8 mouse cellular contexts compared by ENCODE assay signal in genomic region chr6:149119853-149120252, GRCm38 (mm10). TPM values are rescaled to one million over a fixed set of nuclear protein-coding genes. Genes with fewer than 3 reads are reported as not detected.
A peak's percentile ranks its signal among the peaks of the same experiment; 100 is the strongest.
DNase-seq lines count a peak whose midpoint lies in the region; ATAC-seq and TF ChIP-seq lines count a peak whose summit lies in the region.

No protein-coding gene starts in this region.

- H3K4me1 ChIP-seq in neural tube, embryonic 11.5 days (ENCODE audit: control insufficient read depth, insufficient read depth, low read length), result no peaks in the 10 kb centered on the region
- H3K4me1 ChIP-seq in intestine, embryonic 14.5 days (replicated peaks; ENCODE audit: control insufficient read depth, insufficient read depth, low read length), result no peaks in the 10 kb centered on the region; the same call in 1 of the 2 replicates
- no peaks in the 10 kb centered on the region for H3K4me1 ChIP-seq in midbrain, embryonic 15.5 days
- H3K4me1 ChIP-seq in testis, adult 2 months (ENCODE audit: control insufficient read depth, insufficient read depth, low read length), result no peaks in the 10 kb centered on the region

- no peaks in the 10 kb centered on the region for H3K27me3 ChIP-seq in neural tube, embryonic 11.5 days (ENCODE audit: control insufficient read depth, insufficient read depth, low read length)
- H3K27me3 ChIP-seq in intestine, embryonic 14.5 days (replicated peaks; ENCODE audit: control insufficient read depth, insufficient read depth, low read length), result no peaks in the 10 kb centered on the region
- no peaks in the 10 kb centered on the region for H3K27me3 ChIP-seq in midbrain, embryonic 15.5 days (replicated peaks)
- no peaks in the 10 kb centered on the region for H3K27me3 ChIP-seq in testis, adult 2 months (ENCODE audit: control insufficient read depth, insufficient read depth, low read length)

- no peaks in the 10 kb centered on the region for H3K36me3 ChIP-seq in neural tube, embryonic 11.5 days (ENCODE audit: control insufficient read depth, insufficient read depth, low read length)
- H3K36me3 ChIP-seq in intestine, embryonic 14.5 days (ENCODE audit: control insufficient read depth, insufficient read depth, low read length), result no peaks in the 10 kb centered on the region
- H3K36me3 ChIP-seq in midbrain, embryonic 15.5 days (replicated peaks), result no peaks in the 10 kb centered on the region
- H3K36me3 ChIP-seq in testis, adult 2 months (ENCODE audit: control insufficient read depth, insufficient read depth, low read length), result no peaks in the 10 kb centered on the region

- intact Hi-C loops in left cerebral cortex, postnatal 10 days (cut with DNase I), result loop anchor here (2.0 to 5.0 kb wide), 2 partner anchors 105 to 188 kb away; no protein-coding TSS in a partner anchor

- no peak overlapping the region for H3K4me2 ChIP-seq in neural tube, embryonic 11.5 days (ENCODE audit: low read depth)
- no peak overlapping the region for H3K4me2 ChIP-seq in intestine, embryonic 14.5 days (ENCODE audit: low read length)
- H3K4me2 ChIP-seq in midbrain, embryonic 15.5 days, result no peak overlapping the region

- TF ChIP-seq POLR2A in testis, adult 2 months (IDR thresholded peaks at IDR 0.05; ENCODE audit: control insufficient read depth, low read depth, low read length), result no peak

- H3K4me3 ChIP-seq in neural tube, embryonic 11.5 days (ENCODE audit: low read depth, low read length), result no peak overlapping the region
- no peak overlapping the region for H3K4me3 ChIP-seq in intestine, embryonic 14.5 days (ENCODE audit: low read depth, low read length)
- H3K4me3 ChIP-seq in midbrain, embryonic 15.5 days, result no peak overlapping the region
- H3K4me3 ChIP-seq in testis, adult 2 months (ENCODE audit: control insufficient read depth, low read depth, low read length), result no peak overlapping the region

- H3K27ac ChIP-seq in neural tube, embryonic 11.5 days (ENCODE audit: low read depth, low read length), result no peak overlapping the region
- peak overlapping the region; percentile 33; the same call in 1 of the 2 replicates for H3K27ac ChIP-seq in intestine, embryonic 14.5 days (ENCODE audit: low read depth)
- H3K27ac ChIP-seq in midbrain, embryonic 15.5 days, result no peak overlapping the region
- no peak overlapping the region for H3K27ac ChIP-seq in testis, adult 2 months (ENCODE audit: control insufficient read depth, insufficient read depth, low read depth, low read length)

- no peaks in the 10 kb centered on the region for H3K9me3 ChIP-seq in neural tube, embryonic 11.5 days (ENCODE audit: control insufficient read depth, low read length)
- H3K9me3 ChIP-seq in intestine, embryonic 14.5 days (ENCODE audit: control insufficient read depth, low read length), result no peaks in the 10 kb centered on the region
- no peaks in the 10 kb centered on the region for H3K9me3 ChIP-seq in midbrain, embryonic 15.5 days

- no peak overlapping the region for H3K9ac ChIP-seq in neural tube, embryonic 11.5 days (ENCODE audit: low read length)
- no peak overlapping the region for H3K9ac ChIP-seq in intestine, embryonic 14.5 days (ENCODE audit: low read length)
- H3K9ac ChIP-seq in midbrain, embryonic 15.5 days, result no peak overlapping the region

- peak; percentile 26 for DNase-seq in neural tube, embryonic 11.5 days (ENCODE audit: low spot score)
- DNase-seq in neural tube, embryonic 10.5 days (ENCODE audit: extremely low spot score, low spot score), result no peak
- DNase-seq in c-Kit-positive CD71-positive TER-119-positive erythroid progenitor cells, embryonic 14.5 days (ENCODE audit: low spot score), result peak; percentile 50
- DNase-seq in frontal cortex, adult 2 months (ENCODE audit: extremely low spot score in 1 of 2, low spot score in 1 of 2), result peak; percentile 33 to 93
- peak; percentile 74 for DNase-seq in intestine, embryonic 14.5 days (ENCODE audit: low spot score)
- DNase-seq in left cerebral cortex, postnatal 10 days (ENCODE audit: extremely low spot score in 1 of 2, low spot score in 2 of 2), result peak; percentile 41 to 67

- WGBS in neural tube, embryonic 11.5 days, result 44% methylated on average over 2 of the region's 2 CpGs
- 24% methylated on average over 2 of the region's 2 CpGs for WGBS in intestine, embryonic 14.5 days
- WGBS in midbrain, embryonic 15.5 days, result 41% methylated on average over 2 of the region's 2 CpGs

- ATAC-seq in neural tube, embryonic 11.5 days (ENCODE audit: insufficient read depth, low FRiP score, low TSS enrichment), result no peak; the same call in 1 of the 2 replicates
- peak; percentile 50; the same call in 1 of the 2 replicates for ATAC-seq in intestine, embryonic 14.5 days (replicated peaks; ENCODE audit: low FRiP score, low TSS enrichment, low read depth)
- peak; percentile 75 for ATAC-seq in midbrain, embryonic 15.5 days (replicated peaks)

- peak; percentile 7; the same call in 1 of the 2 replicates for TF ChIP-seq CTCF in testis, adult 2 months (IDR thresholded peaks at IDR 0.05; ENCODE audit: control insufficient read depth, insufficient read depth, insufficient replicate concordance, low read depth, low read length)

RNA-seq across cellular contexts. Expression of gene Gm10203, which starts 10.1 kb away (rescaled TPM):
- polyA plus RNA-seq in neural tube, embryonic 11.5 days (2014; fragmentation: Nextera tagmentation; extraction: Ambion mirVana), result not detected in 2 replicates
- not detected in 2 replicates for polyA plus RNA-seq in frontal cortex, adult 2 months (2012; rRNA removed)
- polyA plus RNA-seq in intestine, embryonic 14.5 days (2014; fragmentation: Nextera tagmentation; extraction: Ambion mirVana), result not detected in 2 replicates
- not detected for total RNA-seq in left cerebral cortex, postnatal 10 days (2021)
- not detected in 2 replicates for polyA plus RNA-seq in midbrain, embryonic 15.5 days (2015; fragmentation: Nextera tagmentation; extraction: Ambion mirVana)
- not detected in 2 replicates for polyA plus RNA-seq in testis, adult 2 months (2012; rRNA removed)

RNA-seq across cellular contexts. Expression of gene Dennd5b, which starts 18.4 kb away (rescaled TPM):
- polyA plus RNA-seq in neural tube, embryonic 11.5 days (2014; fragmentation: Nextera tagmentation; extraction: Ambion mirVana), result 14.6 and 16.3 TPM in 2 replicates
- polyA plus RNA-seq in frontal cortex, adult 2 months (2012; rRNA removed), result 23.1 and 24.1 TPM in 2 replicates
- polyA plus RNA-seq in intestine, embryonic 14.5 days (2014; fragmentation: Nextera tagmentation; extraction: Ambion mirVana), result 13.2 TPM in 2 replicates
- 10 to 100 TPM; 45.6 to 48.6 TPM for total RNA-seq in left cerebral cortex, postnatal 10 days (2021)
- 13.8 and 16.3 TPM in 2 replicates for polyA plus RNA-seq in midbrain, embryonic 15.5 days (2015; fragmentation: Nextera tagmentation; extraction: Ambion mirVana)
- 8.0 and 9.1 TPM in 2 replicates for polyA plus RNA-seq in testis, adult 2 months (2012; rRNA removed)

RNA-seq across cellular contexts. Expression of gene Etfbkmt, which starts 19.8 kb away (rescaled TPM):
- 8.2 and 8.4 TPM in 2 replicates for polyA plus RNA-seq in neural tube, embryonic 11.5 days (2014; fragmentation: Nextera tagmentation; extraction: Ambion mirVana)
- 5.6 and 6.2 TPM in 2 replicates for polyA plus RNA-seq in frontal cortex, adult 2 months (2012; rRNA removed)
- polyA plus RNA-seq in intestine, embryonic 14.5 days (2014; fragmentation: Nextera tagmentation; extraction: Ambion mirVana), result 15.7 and 18.4 TPM in 2 replicates
- total RNA-seq in left cerebral cortex, postnatal 10 days (2021), result 1 to 10 TPM; 1.6 to 2.3 TPM
- polyA plus RNA-seq in midbrain, embryonic 15.5 days (2015; fragmentation: Nextera tagmentation; extraction: Ambion mirVana), result 6.8 and 9.8 TPM in 2 replicates
- polyA plus RNA-seq in testis, adult 2 months (2012; rRNA removed), result 12.6 and 17.5 TPM in 2 replicates
